Mouse (Mus musculus) spleen, adult 10 weeks (tissue): Measurements from ENCODE around the gene Ndn. TPM values are rescaled to one million over a fixed set of nuclear protein-coding genes. Genes with fewer than 3 reads are reported as not detected.

Experiments used
- polyA plus RNA-seq: library from polyadenylated mRNA; stranded (reverse); fragments of 350-450 nt; fragmentation: Illumina TruSeq; extraction: RNeasy Lipid Tissue Mini Kit (QIAGEN cat#74804); gene quantifications from one replicate; pipeline ENCODE4 v1.2.3, GENCODE M21; 2015; ENCODE audit warnings: low replicate concordance; ENCODE audit not compliant: insufficient read depth

The Ndn gene
- polyA plus RNA-seq, result 3.1 TPM

GRCm38 (mm10) chr7:62346269-62346668, at the start of gene Ndn:
Gene Ndn, plus strand, starts transcription at chr7:62346569.

GRCm38 (mm10) chr7:62376510-62377304, 30.3 kb downstream of the Ndn start, which contains the start of gene Magel2:
Gene Magel2, plus strand, starts transcription at chr7:62377010.

Other genes with a start within 250 kb of the Ndn start
- gene Magel2, start 30.4 kb downstream of the Ndn start, polyA plus RNA-seq, result not detected
- gene Mkrn3, start 73.6 kb downstream of the Ndn start, polyA plus RNA-seq, result 0.23 TPM
- 0.55 TPM for gene Peg12, start 117.9 kb downstream of the Ndn start, polyA plus RNA-seq